Mouse (Mus musculus): Measurements from ENCODE around the gene 1110002E22Rik. TPM values are rescaled to one million over a fixed set of nuclear protein-coding genes. Genes with fewer than 3 reads are reported as not detected.

Gene 1110002E22Rik
- 0.14 and 0.22 TPM in 2 replicates for polyA plus RNA-seq (2015; fragmentation: Nextera tagmentation; extraction: Ambion mirVana)

GRCm38 (mm10) chr3:138064732-138065645 lies at the start of gene 1110002E22Rik:
Gene 1110002E22Rik (plus strand): TSS chr3:138065052.
- ATAC-seq (replicated peaks) = peak; percentile 29
- H3K4me2 ChIP-seq (replicated peaks) = no peak within 1 kb of the TSS
- peaks cover 34% of the 10 kb centered on the region for H3K4me1 ChIP-seq
- H3K4me3 ChIP-seq = no peak within 1 kb of the TSS
- H3K9me3 ChIP-seq = no peaks in the 10 kb centered on the region
- no peak within 1 kb of the TSS for H3K9ac ChIP-seq (replicated peaks)
- 71% methylated on average over 33 of the region's 33 CpGs for WGBS
- no peaks in the 10 kb centered on the region for H3K36me3 ChIP-seq
- H3K27ac ChIP-seq (replicated peaks) = peak within 1 kb of the TSS; percentile 31; the same call in 1 of the 2 replicates
- H3K27me3 ChIP-seq = no peaks in the 10 kb centered on the region

- WGBS = 82% methylated on average over 12 of the region's 12 CpGs
- H3K4me1 ChIP-seq = no peaks in the 10 kb centered on the region
- H3K9ac ChIP-seq (replicated peaks) = no peak overlapping the region
- H3K9me3 ChIP-seq = no peaks in the 10 kb centered on the region
- no peak overlapping the region for H3K4me2 ChIP-seq (replicated peaks)
- ATAC-seq (replicated peaks) = no peak
- H3K36me3 ChIP-seq = no peaks in the 10 kb centered on the region
- H3K4me3 ChIP-seq = no peak overlapping the region
- H3K27ac ChIP-seq (replicated peaks) = no peak overlapping the region
- H3K27me3 ChIP-seq = no peaks in the 10 kb centered on the region
Observed at GRCm38 (mm10) chr3:138016810-138017209, 48.0 kb upstream of the 1110002E22Rik start.

GRCm38 (mm10) chr3:138022003-138022402 lies 42.8 kb upstream of the 1110002E22Rik start:
- H3K4me3 ChIP-seq = no peak overlapping the region
- H3K36me3 ChIP-seq = no peaks in the 10 kb centered on the region
- WGBS = 87% methylated on average over 4 of the region's 4 CpGs
- no peak overlapping the region for H3K4me2 ChIP-seq (replicated peaks)
- no peak for ATAC-seq (replicated peaks)
- no peak overlapping the region for H3K9ac ChIP-seq (replicated peaks)
- H3K4me1 ChIP-seq = no peaks in the 10 kb centered on the region
- no peak overlapping the region for H3K27ac ChIP-seq (replicated peaks)
- H3K9me3 ChIP-seq = no peaks in the 10 kb centered on the region
- H3K27me3 ChIP-seq = no peaks in the 10 kb centered on the region

- Histone ChIP-seq H3K9ac (replicated peaks) (no peak overlapping the region), H3K27ac (replicated peaks) (no peak overlapping the region), H3K4me3 (no peak overlapping the region), H3K36me3 (no peaks in the 10 kb centered on the region), H3K4me2 (replicated peaks) (no peak overlapping the region), H3K4me1 (no peaks in the 10 kb centered on the region), H3K27me3 (no peaks in the 10 kb centered on the region), H3K9me3 (no peaks in the 10 kb centered on the region)
- ATAC-seq (replicated peaks) = no peak
- WGBS = 79% methylated on average over 4 of the region's 4 CpGs
Observed at GRCm38 (mm10) chr3:138022651-138023050, 42.2 kb upstream of the 1110002E22Rik start.

GRCm38 (mm10) chr3:138026286-138026685 lies 38.6 kb upstream of the 1110002E22Rik start:
- Histone ChIP-seq H3K9me3 (no peaks in the 10 kb centered on the region), H3K36me3 (no peaks in the 10 kb centered on the region), H3K4me3 (no peak overlapping the region), H3K27me3 (no peaks in the 10 kb centered on the region), H3K4me1 (no peaks in the 10 kb centered on the region), H3K27ac (replicated peaks) (no peak overlapping the region), H3K9ac (replicated peaks) (no peak overlapping the region), H3K4me2 (replicated peaks) (no peak overlapping the region)
- no peak for ATAC-seq (replicated peaks)
- WGBS = 86% methylated on average over 10 of the region's 10 CpGs

GRCm38 (mm10) chr3:138027575-138028362 lies 37.1 kb upstream of the 1110002E22Rik start:
- no peaks in the 10 kb centered on the region for H3K9me3 ChIP-seq
- 74% methylated on average over 5 of the region's 5 CpGs for WGBS
- no peak overlapping the region for H3K4me3 ChIP-seq
- no peaks in the 10 kb centered on the region for H3K36me3 ChIP-seq
- no peaks in the 10 kb centered on the region for H3K4me1 ChIP-seq
- no peak overlapping the region for H3K27ac ChIP-seq (replicated peaks)
- no peaks in the 10 kb centered on the region for H3K27me3 ChIP-seq
- ATAC-seq (replicated peaks) = no peak
- no peak overlapping the region for H3K4me2 ChIP-seq (replicated peaks)
- H3K9ac ChIP-seq (replicated peaks) = no peak overlapping the region

GRCm38 (mm10) chr3:138029351-138029750 lies 35.5 kb upstream of the 1110002E22Rik start:
- H3K27me3 ChIP-seq = no peaks in the 10 kb centered on the region
- 88% methylated on average over 5 of the region's 5 CpGs for WGBS
- no peaks in the 10 kb centered on the region for H3K4me1 ChIP-seq
- no peak overlapping the region for H3K9ac ChIP-seq (replicated peaks)
- H3K36me3 ChIP-seq = no peaks in the 10 kb centered on the region
- no peak overlapping the region for H3K4me2 ChIP-seq (replicated peaks)
- H3K9me3 ChIP-seq = no peaks in the 10 kb centered on the region
- ATAC-seq (replicated peaks) = no peak
- no peak overlapping the region for H3K4me3 ChIP-seq
- H3K27ac ChIP-seq (replicated peaks) = no peak overlapping the region

- Histone ChIP-seq H3K27me3 (no peaks in the 10 kb centered on the region), H3K36me3 (no peaks in the 10 kb centered on the region), H3K27ac (replicated peaks) (no peak overlapping the region), H3K4me3 (no peak overlapping the region), H3K9me3 (no peaks in the 10 kb centered on the region), H3K4me2 (replicated peaks) (no peak overlapping the region), H3K4me1 (no peaks in the 10 kb centered on the region), H3K9ac (replicated peaks) (no peak overlapping the region)
- no peak for ATAC-seq (replicated peaks)
- 91% methylated on average over 6 of the region's 6 CpGs for WGBS
Observed at GRCm38 (mm10) chr3:138030563-138030962, 34.3 kb upstream of the 1110002E22Rik start.

GRCm38 (mm10) chr3:138033986-138034385 lies 30.9 kb upstream of the 1110002E22Rik start:
- no peak overlapping the region for H3K4me3 ChIP-seq
- H3K9ac ChIP-seq (replicated peaks) = no peak overlapping the region
- no peaks in the 10 kb centered on the region for H3K4me1 ChIP-seq
- ATAC-seq (replicated peaks) = no peak
- 84% methylated on average over 6 of the region's 6 CpGs for WGBS
- no peaks in the 10 kb centered on the region for H3K9me3 ChIP-seq
- no peak overlapping the region for H3K4me2 ChIP-seq (replicated peaks)
- no peak overlapping the region for H3K27ac ChIP-seq (replicated peaks)
- H3K36me3 ChIP-seq = no peaks in the 10 kb centered on the region
- H3K27me3 ChIP-seq = no peaks in the 10 kb centered on the region

- ATAC-seq (replicated peaks) = no peak
- Histone ChIP-seq H3K27me3 (no peaks in the 10 kb centered on the region), H3K4me2 (replicated peaks) (no peak overlapping the region), H3K9me3 (no peaks in the 10 kb centered on the region), H3K9ac (replicated peaks) (no peak overlapping the region), H3K4me3 (no peak overlapping the region), H3K36me3 (no peaks in the 10 kb centered on the region), H3K4me1 (no peaks in the 10 kb centered on the region), H3K27ac (replicated peaks) (no peak overlapping the region)
- 88% methylated on average over 2 of the region's 2 CpGs for WGBS
Observed at GRCm38 (mm10) chr3:138040938-138041337, 23.9 kb upstream of the 1110002E22Rik start.

GRCm38 (mm10) chr3:138041591-138042301 lies 23.1 kb upstream of the 1110002E22Rik start:
- H3K9me3 ChIP-seq = no peaks in the 10 kb centered on the region
- no peaks in the 10 kb centered on the region for H3K4me1 ChIP-seq
- H3K27ac ChIP-seq (replicated peaks) = no peak overlapping the region
- no peak overlapping the region for H3K9ac ChIP-seq (replicated peaks)
- ATAC-seq (replicated peaks) = 0 out of 2 replicates have a peak, but pooled peaks have one; percentile 11
- H3K4me3 ChIP-seq = no peak overlapping the region
- H3K36me3 ChIP-seq = no peaks in the 10 kb centered on the region
- WGBS = 51% methylated on average over 3 of the region's 3 CpGs
- no peaks in the 10 kb centered on the region for H3K27me3 ChIP-seq
- H3K4me2 ChIP-seq (replicated peaks) = no peak overlapping the region

- Histone ChIP-seq H3K36me3 (no peaks in the 10 kb centered on the region), H3K9ac (replicated peaks) (no peak overlapping the region), H3K27me3 (no peaks in the 10 kb centered on the region), H3K4me2 (replicated peaks) (no peak overlapping the region), H3K27ac (replicated peaks) (no peak overlapping the region), H3K4me1 (no peaks in the 10 kb centered on the region), H3K9me3 (no peaks in the 10 kb centered on the region), H3K4me3 (no peak overlapping the region)
- no peak for ATAC-seq (replicated peaks)
- WGBS = 70% methylated on average over 7 of the region's 7 CpGs
Observed at GRCm38 (mm10) chr3:138043316-138043715, 21.5 kb upstream of the 1110002E22Rik start.
